Comparison of ENCODE assay signal across 8 mouse cellular contexts in genomic region chr17:15527811-15528136, GRCm38 (mm10). TPM values are rescaled to one million over a fixed set of nuclear protein-coding genes. Genes with fewer than 3 reads are reported as not detected.
A peak's percentile ranks its signal among the peaks of the same experiment; 100 is the strongest.
DNase-seq lines count a peak whose midpoint lies in the region; ATAC-seq lines count a peak whose summit lies in the region.

No protein-coding gene starts in this region.

- ATAC-seq in erythroblast, adult 5-6 weeks (replicated peaks; ENCODE audit: low FRiP score, poor library complexity, severe bottlenecking), result no peak
- ATAC-seq in neural tube, embryonic 11.5 days (ENCODE audit: insufficient read depth, low FRiP score, low TSS enrichment), result no peak
- no peak for ATAC-seq in liver, embryonic 11.5 days (replicated peaks; ENCODE audit: low FRiP score)

- peaks cover 24% of the 10 kb centered on the region for H3K4me1 ChIP-seq in erythroblast, embryonic 14.5 days (ENCODE audit: control insufficient read depth)
- H3K4me1 ChIP-seq in neural tube, embryonic 11.5 days (ENCODE audit: control insufficient read depth, insufficient read depth, low read length), result peaks cover 3% of the 10 kb centered on the region; the same call in 1 of the 2 replicates
- peaks cover 11% of the 10 kb centered on the region; the same call in 1 of the 2 replicates for H3K4me1 ChIP-seq in liver, embryonic 11.5 days (replicated peaks; ENCODE audit: control insufficient read depth, insufficient read depth, low read length)

- H3K9me3 ChIP-seq in erythroblast, embryonic 14.5 days (ENCODE audit: control insufficient read depth, low read length), result no peaks in the 10 kb centered on the region
- H3K9me3 ChIP-seq in neural tube, embryonic 11.5 days (ENCODE audit: control insufficient read depth, low read length), result no peaks in the 10 kb centered on the region
- no peaks in the 10 kb centered on the region for H3K9me3 ChIP-seq in liver, embryonic 11.5 days (ENCODE audit: control insufficient read depth, low read length)

- DNase-seq in neural tube, embryonic 11.5 days (ENCODE audit: low spot score), result no peak
- DNase-seq in neural tube, embryonic 10.5 days (ENCODE audit: extremely low spot score, low spot score), result no peak
- DNase-seq in liver, embryonic 11.5 days (ENCODE audit: low spot score), result no peak
- no peak for DNase-seq in urinary bladder, adult 18-20 months (ENCODE audit: low spot score in 2 of 2)
- no peak for DNase-seq in left cerebral cortex, postnatal 4 days
- no peak for DNase-seq in thymus, postnatal 36 days

- peaks cover 29% of the 10 kb centered on the region for H3K36me3 ChIP-seq in erythroblast, embryonic 14.5 days (ENCODE audit: control insufficient read depth)
- peaks cover 5% of the 10 kb centered on the region; the same call in 1 of the 2 replicates for H3K36me3 ChIP-seq in neural tube, embryonic 11.5 days (ENCODE audit: control insufficient read depth, insufficient read depth, low read length)
- H3K36me3 ChIP-seq in liver, embryonic 11.5 days (ENCODE audit: control insufficient read depth, insufficient read depth, low read length), result peaks cover 6% of the 10 kb centered on the region; the same call in 1 of the 2 replicates

- peak overlapping the region; percentile 82; the same call in 1 of the 2 replicates for H3K9ac ChIP-seq in neural tube, embryonic 11.5 days (ENCODE audit: low read length)
- H3K9ac ChIP-seq in liver, embryonic 11.5 days (ENCODE audit: low read depth, low read length), result peak overlapping the region; percentile 93

- WGBS in neural tube, embryonic 11.5 days, result 70% methylated on average over 3 of the region's 3 CpGs
- 43% methylated on average over 3 of the region's 3 CpGs for WGBS in liver, embryonic 11.5 days

- H3K27me3 ChIP-seq in erythroblast, embryonic 14.5 days (ENCODE audit: control insufficient read depth), result no peaks in the 10 kb centered on the region
- H3K27me3 ChIP-seq in neural tube, embryonic 11.5 days (ENCODE audit: control insufficient read depth, insufficient read depth, low read length), result no peaks in the 10 kb centered on the region
- H3K27me3 ChIP-seq in liver, embryonic 11.5 days (replicated peaks; ENCODE audit: control insufficient read depth, insufficient read depth, low read length), result no peaks in the 10 kb centered on the region

- intact Hi-C loops in left cerebral cortex, postnatal 4 days (cut with DNase I), result loop anchor here (5.0 to 10.0 kb wide), 2 partner anchors 205 to 227 kb away; no protein-coding TSS in a partner anchor

- no peak overlapping the region for H3K27ac ChIP-seq in neural tube, embryonic 11.5 days (ENCODE audit: low read depth, low read length)
- H3K27ac ChIP-seq in liver, embryonic 11.5 days (ENCODE audit: low read depth, low read length), result peak overlapping the region; percentile 79; the same call in 1 of the 2 replicates

- peak overlapping the region; percentile 91 for H3K4me3 ChIP-seq in erythroblast, embryonic 14.5 days (replicated peaks)
- peak overlapping the region; percentile 91 for H3K4me3 ChIP-seq in neural tube, embryonic 11.5 days (ENCODE audit: low read depth, low read length)
- H3K4me3 ChIP-seq in liver, embryonic 11.5 days (ENCODE audit: low read depth, low read length), result peak overlapping the region; percentile 93

- H3K4me2 ChIP-seq in neural tube, embryonic 11.5 days (ENCODE audit: low read depth), result peak overlapping the region; percentile 70
- H3K4me2 ChIP-seq in liver, embryonic 11.5 days, result peak overlapping the region; percentile 92

RNA-seq across cellular contexts. Expression of gene Pdcd2, which starts 0.7 kb away (rescaled TPM):
- 1.2 and 1.5 TPM in 2 replicates for polyA plus RNA-seq in erythroblast, embryonic 14.5 days (2012)
- 5.8 and 9.2 TPM in 2 replicates for total RNA-seq in erythroblast, adult 5-6 weeks (2015; ENCODE audit: low replicate concordance)
- 9.6 and 14.7 TPM in 2 replicates for total RNA-seq in erythroblast, adult 5-6 weeks (2017; ENCODE audit: low replicate concordance)
- 54.9 and 57.9 TPM in 2 replicates for polyA plus RNA-seq in neural tube, embryonic 11.5 days (2014; fragmentation: Nextera tagmentation; extraction: Ambion mirVana)
- 58.2 and 64.0 TPM in 2 replicates for polyA plus RNA-seq in liver, embryonic 11.5 days (2014; fragmentation: Nextera tagmentation; extraction: Ambion mirVana)
- 10 to 100 TPM; 23.2 to 24.3 TPM for total RNA-seq in left cerebral cortex, postnatal 4 days (2021)

RNA-seq across cellular contexts. Expression of gene Tbp, which starts 28.1 kb away (rescaled TPM):
- 0.20 and 0.23 TPM in 2 replicates for polyA plus RNA-seq in erythroblast, embryonic 14.5 days (2012)
- total RNA-seq in erythroblast, adult 5-6 weeks (2015; ENCODE audit: low replicate concordance), result 44.5 and 61.7 TPM in 2 replicates
- total RNA-seq in erythroblast, adult 5-6 weeks (2017; ENCODE audit: low replicate concordance), result 15.3 and 33.3 TPM in 2 replicates
- polyA plus RNA-seq in neural tube, embryonic 11.5 days (2014; fragmentation: Nextera tagmentation; extraction: Ambion mirVana), result 84.7 TPM in 2 replicates
- polyA plus RNA-seq in liver, embryonic 11.5 days (2014; fragmentation: Nextera tagmentation; extraction: Ambion mirVana), result 54.3 and 56.3 TPM in 2 replicates
- 10 to 100 TPM; 38.1 to 38.4 TPM for total RNA-seq in left cerebral cortex, postnatal 4 days (2021)

RNA-seq across cellular contexts. Expression of gene Psmb1, which starts 28.2 kb away (rescaled TPM):
- 1.9 and 3.3 TPM in 2 replicates for polyA plus RNA-seq in erythroblast, embryonic 14.5 days (2012)
- 49.4 and 56.0 TPM in 2 replicates for total RNA-seq in erythroblast, adult 5-6 weeks (2015; ENCODE audit: low replicate concordance)
- total RNA-seq in erythroblast, adult 5-6 weeks (2017; ENCODE audit: low replicate concordance), result 54.1 and 59.2 TPM in 2 replicates
- polyA plus RNA-seq in neural tube, embryonic 11.5 days (2014; fragmentation: Nextera tagmentation; extraction: Ambion mirVana), result 287 and 288 TPM in 2 replicates
- polyA plus RNA-seq in liver, embryonic 11.5 days (2014; fragmentation: Nextera tagmentation; extraction: Ambion mirVana), result 251 and 252 TPM in 2 replicates
- 100 to 1,000 TPM; 135 to 138 TPM for total RNA-seq in left cerebral cortex, postnatal 4 days (2021)

RNA-seq across cellular contexts. Expression of gene Prdm9, which starts 36.4 kb away (rescaled TPM):
- polyA plus RNA-seq in erythroblast, embryonic 14.5 days (2012), result 0.01 TPM in 1 of 2 replicates, not detected in the other
- total RNA-seq in erythroblast, adult 5-6 weeks (2015; ENCODE audit: low replicate concordance), result 3.8 TPM in 1 of 2 replicates, not detected in the other
- 0.26 and 0.42 TPM in 2 replicates for total RNA-seq in erythroblast, adult 5-6 weeks (2017; ENCODE audit: low replicate concordance)
- polyA plus RNA-seq in neural tube, embryonic 11.5 days (2014; fragmentation: Nextera tagmentation; extraction: Ambion mirVana), result 1.0 and 1.1 TPM in 2 replicates
- 0.70 and 1.1 TPM in 2 replicates for polyA plus RNA-seq in liver, embryonic 11.5 days (2014; fragmentation: Nextera tagmentation; extraction: Ambion mirVana)
- 1 to 10 TPM; 2.8 to 3.2 TPM for total RNA-seq in left cerebral cortex, postnatal 4 days (2021)

Comparison
In these comparisons a context has a peak if more than half of its experiments do, and no peak if none do; other contexts are left out.
1. RNA of gene Pdcd2, which starts 0.7 kb away (polyA plus RNA-seq): 58.2 to 64.0 TPM in liver, embryonic 11.5 days and 54.9 to 57.9 TPM in neural tube, embryonic 11.5 days; 1.2 to 1.5 TPM in erythroblast, embryonic 14.5 days; every median in the first group is over 10 times any median in the second.
2. RNA of gene Tbp, which starts 28.1 kb away (polyA plus RNA-seq): 84.7 TPM in neural tube, embryonic 11.5 days and 54.3 to 56.3 TPM in liver, embryonic 11.5 days; 0.20 to 0.23 TPM in erythroblast, embryonic 14.5 days; every median in the first group is over 10 times any median in the second.
3. RNA of gene Psmb1, which starts 28.2 kb away (polyA plus RNA-seq): 287 to 288 TPM in neural tube, embryonic 11.5 days and 251 to 252 TPM in liver, embryonic 11.5 days; 1.9 to 3.3 TPM in erythroblast, embryonic 14.5 days; every median in the first group is over 10 times any median in the second.
4. Peak in every context shown above with its lines, with median percentiles within 50 percentile points of each other: H3K4me3 ChIP-seq.